In genomic region chrX:12155068-12155840, GRCm38 (mm10) we compare ENCODE assay signal across 9 mouse cellular contexts. TPM values are rescaled to one million over a fixed set of nuclear protein-coding genes. Genes with fewer than 3 reads are reported as not detected.
A peak's percentile ranks its signal among the peaks of the same experiment; 100 is the strongest.
DNase-seq lines count a peak whose midpoint lies in the region; ATAC-seq and TF ChIP-seq lines count a peak whose summit lies in the region.
"Had no signal": no experiment of that assay in that cellular context is flagged by ENCODE, and none has a peak within 500 bp of the region (broad histone marks: within the 10 kb centered on the region; RNA-seq: fewer than 3 reads in every experiment).

No protein-coding gene starts in this region.

- no peaks in the 10 kb centered on the region for H3K36me3 ChIP-seq in kidney, embryonic 14.5 days (ENCODE audit: control insufficient read depth, insufficient read depth, low read length)
- H3K36me3 ChIP-seq in hindbrain, embryonic 15.5 days = no peaks in the 10 kb centered on the region
- no peaks in the 10 kb centered on the region for H3K36me3 ChIP-seq in midbrain, embryonic 15.5 days (replicated peaks)

- H3K9me3 ChIP-seq in kidney, embryonic 14.5 days (ENCODE audit: control insufficient read depth, low read length) = no peaks in the 10 kb centered on the region
- no peaks in the 10 kb centered on the region for H3K9me3 ChIP-seq in hindbrain, embryonic 15.5 days
- H3K9me3 ChIP-seq in midbrain, embryonic 15.5 days = no peaks in the 10 kb centered on the region

- H3K9ac ChIP-seq in kidney, embryonic 14.5 days (ENCODE audit: low read depth, low read length) = peak overlapping the region; percentile 37; the same call in 1 of the 2 replicates
- no peak overlapping the region for H3K9ac ChIP-seq in hindbrain, embryonic 15.5 days
- no peak overlapping the region for H3K9ac ChIP-seq in midbrain, embryonic 15.5 days

- 8% methylated on average over 30 of the region's 30 CpGs for WGBS in kidney, embryonic 14.5 days
- WGBS in hindbrain, embryonic 15.5 days = 17% methylated on average over 30 of the region's 30 CpGs
- WGBS in midbrain, embryonic 15.5 days = 18% methylated on average over 29 of the region's 30 CpGs

- no peak overlapping the region for H3K27ac ChIP-seq in kidney, embryonic 14.5 days (ENCODE audit: low read depth, low read length)
- H3K27ac ChIP-seq in cortical plate, adult 2 months (ENCODE audit: insufficient read depth, low read length) = no peak overlapping the region
- H3K27ac ChIP-seq in hindbrain, embryonic 15.5 days (replicated peaks) = no peak overlapping the region
- no peak overlapping the region for H3K27ac ChIP-seq in midbrain, embryonic 15.5 days
- H3K27ac ChIP-seq: macrophage had no signal

- no peak for TF ChIP-seq CTCF in cortical plate, adult 2 months (IDR thresholded peaks at IDR 0.05; ENCODE audit: extremely low read depth, insufficient read depth, low read length)

- no peak for ATAC-seq in kidney, embryonic 14.5 days (ENCODE audit: low FRiP score, low TSS enrichment)
- ATAC-seq in hindbrain, embryonic 15.5 days (ENCODE audit: low FRiP score, low read depth) = no peak
- ATAC-seq in midbrain, embryonic 15.5 days (replicated peaks) = no peak

- H3K27me3 ChIP-seq in kidney, embryonic 14.5 days (ENCODE audit: control insufficient read depth, insufficient read depth, low read length) = peaks cover 37% of the 10 kb centered on the region
- peaks cover 49% of the 10 kb centered on the region for H3K27me3 ChIP-seq in hindbrain, embryonic 15.5 days
- peaks cover 45% of the 10 kb centered on the region for H3K27me3 ChIP-seq in midbrain, embryonic 15.5 days (replicated peaks)

- DNase-seq in kidney, postnatal 36 days = no peak
- DNase-seq in layer of hippocampus, adult 11-12 months (ENCODE audit: low spot score) = no peak
- DNase-seq in cerebellum, adult 8-10 months = no peak
- no peak for DNase-seq in embryo, embryonic 9.5 days (ENCODE audit: extremely low spot score)

- TF ChIP-seq POLR2A in cortical plate, adult 2 months (IDR thresholded peaks at IDR 0.05; ENCODE audit: extremely low read depth, insufficient read depth, low read length) = no peak

- H3K4me1 ChIP-seq in kidney, embryonic 14.5 days (ENCODE audit: control insufficient read depth, insufficient read depth, low read length) = peaks cover 26% of the 10 kb centered on the region
- H3K4me1 ChIP-seq in cortical plate, adult 2 months (ENCODE audit: control insufficient read depth, insufficient read depth, low read length) = no peaks in the 10 kb centered on the region; the same call in 1 of the 2 replicates
- H3K4me1 ChIP-seq in hindbrain, embryonic 15.5 days (replicated peaks) = peaks cover 52% of the 10 kb centered on the region
- H3K4me1 ChIP-seq in midbrain, embryonic 15.5 days = peaks cover 48% of the 10 kb centered on the region

- peak overlapping the region; percentile 45 for H3K4me2 ChIP-seq in kidney, embryonic 14.5 days (replicated peaks; ENCODE audit: low read depth, low read length)
- H3K4me2 ChIP-seq in hindbrain, embryonic 15.5 days = peak overlapping the region; percentile 52
- peak overlapping the region; percentile 45 for H3K4me2 ChIP-seq in midbrain, embryonic 15.5 days

- peak overlapping the region; percentile 21 for H3K4me3 ChIP-seq in kidney, embryonic 14.5 days (ENCODE audit: low read length)
- H3K4me3 ChIP-seq in cortical plate, adult 2 months (ENCODE audit: insufficient read depth, low read length) = peak overlapping the region; percentile 29
- H3K4me3 ChIP-seq in hindbrain, embryonic 15.5 days = peak overlapping the region; percentile 24
- H3K4me3 ChIP-seq in midbrain, embryonic 15.5 days = peak overlapping the region; percentile 24

RNA-seq across cellular contexts. Expression of gene Bcor, which starts 4.9 kb away (rescaled TPM):
- 16.3 and 24.1 TPM in 2 replicates for polyA plus RNA-seq in kidney, embryonic 14.5 days (2014; fragmentation: Nextera tagmentation; extraction: Ambion mirVana)
- 17.7 and 18.5 TPM in 2 replicates for polyA plus RNA-seq in cortical plate, adult 2 months (2012; rRNA removed)
- polyA plus RNA-seq in hindbrain, embryonic 15.5 days (2015; fragmentation: Nextera tagmentation; extraction: Ambion mirVana) = 13.0 and 15.8 TPM in 2 replicates
- 18.4 and 18.8 TPM in 2 replicates for polyA plus RNA-seq in midbrain, embryonic 15.5 days (2015; fragmentation: Nextera tagmentation; extraction: Ambion mirVana)
